Mouse (Mus musculus) thymus, postnatal 4 days (tissue): Measurements from ENCODE around the gene Pebp1.
"Not testable (repeated sequence)": the region's sequence is repeated elsewhere in the genome, so short reads cannot be mapped to it uniquely, and the experiment has no call there.

ENCODE experiments used
- DNase-seq: peaks from one replicate; pipeline ENCODE4 v3.0.0; 2021

Pebp1 gene

DNA sequence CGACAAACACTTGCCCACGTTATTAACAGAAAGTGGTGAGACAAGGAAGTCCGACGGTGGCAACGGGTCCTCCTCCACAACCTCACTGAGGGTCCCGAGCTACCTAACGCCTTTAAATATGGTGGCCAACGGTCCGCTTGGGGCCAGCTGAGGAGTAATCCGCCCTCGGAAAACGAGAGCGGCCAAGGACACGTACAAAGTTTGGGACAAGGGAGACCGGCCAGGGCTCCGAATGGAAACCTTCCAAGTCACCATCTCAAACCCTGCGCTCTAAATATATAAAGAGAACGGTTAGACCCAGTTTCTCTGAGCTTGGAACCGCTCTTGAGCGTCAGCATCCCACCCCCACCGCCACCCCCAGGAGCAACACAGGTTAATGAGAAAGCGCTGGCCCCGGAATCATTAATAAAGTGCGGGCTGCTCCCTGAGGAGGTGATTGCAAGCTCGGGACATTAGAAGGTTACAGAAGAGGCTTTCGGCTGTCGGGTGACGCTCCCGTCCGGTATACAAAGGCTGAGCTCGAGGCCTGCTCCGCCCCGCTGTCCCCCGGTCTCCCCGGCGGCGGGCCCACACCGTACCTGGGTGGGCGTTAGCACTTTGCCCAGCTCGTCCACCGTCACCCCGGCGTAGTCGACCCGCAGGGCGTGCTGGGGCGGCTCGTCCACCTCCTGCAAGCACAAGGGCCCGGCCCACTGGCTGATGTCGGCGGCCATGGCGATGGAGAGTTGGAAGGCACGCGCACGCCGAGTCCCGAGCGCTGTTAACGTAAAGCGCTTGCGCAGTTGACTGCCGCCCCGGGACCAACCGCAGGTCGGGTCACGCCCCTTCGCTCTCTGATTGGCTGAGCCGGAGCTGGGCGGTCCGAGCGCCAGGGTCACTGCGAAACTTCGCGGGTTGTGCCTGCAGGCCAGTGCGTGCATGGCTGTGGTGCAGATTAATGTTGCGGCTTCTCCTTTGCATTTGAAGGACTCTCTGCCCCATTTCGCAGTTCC lies at the start of gene Pebp1:
TSS of gene Pebp1 (minus strand) at position 795 of the 992 bp plus-strand sequence.
- DNase-seq = peak; percentile 96

DNA sequence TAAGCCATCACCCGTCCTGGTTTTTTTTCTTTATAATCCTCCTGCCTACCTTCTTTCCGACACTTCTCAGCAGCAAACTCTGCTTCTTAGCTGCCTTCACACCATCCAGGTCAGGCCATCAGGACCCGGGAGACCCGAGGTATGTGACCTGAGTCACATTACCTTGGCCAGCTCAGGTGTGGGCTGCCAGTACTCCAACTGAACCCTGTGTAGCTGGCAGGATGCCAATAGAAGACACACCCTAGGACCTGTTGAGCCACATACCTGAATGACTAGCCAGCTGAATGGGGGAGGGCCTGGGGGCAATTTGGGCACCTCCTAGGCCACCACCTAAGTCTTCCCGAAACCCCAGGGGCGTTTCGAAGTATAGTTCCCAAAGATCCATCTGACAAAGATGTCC lies 43.0 kb upstream of the Pebp1 start:
- DNase-seq = no peak

DNA sequence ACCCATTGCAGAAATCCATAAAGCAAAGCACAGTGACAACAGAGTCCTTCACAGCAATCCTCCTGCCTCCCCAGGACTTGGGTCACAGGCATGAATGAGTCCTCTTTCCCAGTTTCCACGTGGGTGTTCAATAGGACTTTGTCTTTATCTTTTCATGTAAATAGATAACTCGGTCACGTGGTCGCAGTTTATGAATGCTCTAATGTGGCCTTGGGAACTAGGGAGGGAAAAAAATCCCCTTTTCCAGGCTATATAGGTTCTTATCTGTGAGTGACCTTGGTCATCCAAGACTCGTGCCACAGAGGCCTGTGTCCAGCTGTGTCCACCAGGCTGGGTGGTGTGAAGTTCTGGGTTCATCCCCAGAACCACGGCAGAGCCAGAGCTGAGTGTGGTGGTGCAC lies 39.0 kb upstream of the Pebp1 start:
- DNase-seq = no peak

DNA sequence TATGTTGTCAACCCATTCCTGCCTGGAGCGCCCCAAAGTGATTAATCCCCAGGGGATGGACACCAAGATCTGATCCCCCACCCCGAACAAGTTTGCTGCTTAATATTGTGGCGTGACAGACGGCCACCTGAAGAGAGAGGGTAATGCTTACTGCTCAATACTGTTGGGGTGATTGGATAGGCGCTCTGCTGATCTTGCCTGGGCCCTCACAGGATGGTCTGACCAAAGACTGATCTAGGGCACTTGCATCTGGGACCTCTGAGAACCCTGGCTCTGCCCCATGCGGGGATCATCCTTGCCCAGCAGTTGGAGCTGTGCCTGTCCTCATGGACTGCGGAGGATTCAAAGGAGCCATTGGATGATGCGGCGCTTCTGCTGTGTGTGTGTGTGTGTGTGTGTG lies 36.3 kb upstream of the Pebp1 start:
- no peak for DNase-seq

DNA sequence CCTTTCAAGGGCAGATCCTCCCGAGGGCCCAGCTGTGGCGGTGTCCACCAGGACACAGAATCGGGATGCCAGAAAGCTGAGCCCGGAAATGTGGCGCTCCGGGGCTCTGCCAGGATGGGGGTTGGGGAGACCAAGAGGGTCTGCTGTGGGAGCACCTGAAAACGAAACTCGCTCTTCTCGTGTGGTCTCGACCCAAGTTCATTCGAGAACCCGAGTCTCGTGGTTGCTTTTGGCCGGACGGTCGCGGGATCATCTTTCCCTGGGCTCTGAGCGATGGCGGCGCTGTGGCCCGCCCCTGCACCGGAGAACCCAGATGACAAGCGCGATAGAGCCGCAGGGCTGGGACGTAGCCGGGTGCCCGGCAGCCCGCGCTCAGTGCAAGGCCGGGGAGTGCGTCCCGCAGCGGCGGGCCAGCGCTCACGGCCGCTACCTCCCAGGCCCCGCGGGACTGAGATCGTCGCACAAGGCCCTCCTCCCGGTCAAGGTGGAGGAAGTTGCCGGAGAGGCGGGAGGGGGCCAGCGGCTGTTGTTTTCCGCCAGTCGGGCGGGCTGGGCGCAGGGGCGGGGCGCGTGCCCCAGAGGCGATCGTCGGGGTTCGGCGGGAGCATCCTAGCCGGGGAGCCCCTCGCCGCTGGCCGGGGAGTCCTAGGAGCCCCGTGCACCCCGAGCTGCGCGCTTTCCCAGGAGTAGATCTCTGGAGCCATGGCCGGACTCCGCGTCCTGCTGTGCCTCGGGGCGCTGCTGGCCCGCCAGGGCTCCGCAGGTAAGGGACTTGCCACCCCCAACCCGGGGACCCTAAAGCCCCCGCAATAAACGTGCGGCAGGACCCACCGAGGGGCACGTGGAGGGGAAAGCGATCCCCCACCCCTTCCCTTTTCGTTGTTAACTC lies 31.6 kb upstream of the Pebp1 start, which contains the start of gene Vsig10:
TSS of gene Vsig10 (plus strand) at position 343 of the 889 bp plus-strand sequence.
- DNase-seq = peak; percentile 47

DNA sequence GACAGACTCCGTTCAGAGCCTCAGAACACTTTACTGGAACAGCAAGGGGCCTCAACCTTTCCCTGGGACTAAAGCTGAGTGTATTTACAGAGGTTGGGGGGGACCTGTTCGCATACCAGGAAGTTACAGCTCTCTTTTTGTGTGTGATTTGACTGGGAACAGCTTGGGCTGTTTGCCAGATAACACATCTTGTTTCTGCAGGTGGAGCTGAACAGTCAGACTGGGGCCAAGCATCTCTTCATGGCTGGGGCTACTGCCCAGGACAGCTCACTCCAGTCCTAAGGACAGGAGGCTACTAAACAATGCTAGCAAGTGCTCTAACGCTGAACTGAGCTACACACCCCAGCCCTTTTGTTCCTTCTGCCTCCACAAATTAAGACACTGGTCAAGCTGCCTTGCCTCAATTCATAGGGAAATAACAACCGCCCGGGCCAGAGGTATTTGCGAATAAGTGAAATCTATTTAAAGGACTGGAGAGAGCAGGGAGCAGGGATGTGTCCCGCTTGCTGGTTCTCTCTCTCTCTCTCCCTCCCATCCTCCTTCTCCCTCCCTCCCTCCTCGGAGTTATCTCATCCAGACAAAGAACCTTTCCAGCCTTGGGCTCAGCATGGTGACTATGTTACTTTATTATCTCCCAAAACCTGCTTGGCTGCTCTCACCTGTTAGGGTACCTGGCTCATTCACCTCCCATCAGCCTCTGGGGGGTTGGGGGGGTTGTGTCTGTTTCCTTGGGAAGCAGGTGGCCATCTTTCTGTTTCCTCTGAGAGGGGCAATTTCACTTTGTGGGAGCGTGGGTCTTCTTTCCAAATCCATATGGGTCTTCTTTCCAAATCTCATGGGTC lies 27.4 kb upstream of the Pebp1 start:
- DNase-seq = no peak

DNA sequence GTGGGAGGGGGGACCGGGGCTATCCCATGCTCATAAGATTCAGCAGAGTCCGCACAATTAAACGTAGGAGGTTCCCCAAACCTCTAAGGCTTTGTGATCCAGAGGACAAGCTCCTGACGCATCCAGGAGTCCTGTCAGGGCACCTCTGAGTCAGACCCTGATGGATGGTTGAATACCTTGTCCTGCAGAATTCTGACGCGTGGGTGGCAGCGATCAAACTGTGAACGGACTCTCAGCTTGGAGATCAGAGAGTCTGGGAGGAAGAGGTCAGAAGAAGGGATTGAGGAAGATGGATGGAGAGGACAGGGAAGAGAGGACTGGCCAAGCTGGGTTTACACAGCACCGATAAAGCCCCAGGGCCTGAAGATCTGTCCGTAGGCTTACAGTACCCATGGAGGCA lies 26.5 kb upstream of the Pebp1 start:
- DNase-seq = no peak

DNA sequence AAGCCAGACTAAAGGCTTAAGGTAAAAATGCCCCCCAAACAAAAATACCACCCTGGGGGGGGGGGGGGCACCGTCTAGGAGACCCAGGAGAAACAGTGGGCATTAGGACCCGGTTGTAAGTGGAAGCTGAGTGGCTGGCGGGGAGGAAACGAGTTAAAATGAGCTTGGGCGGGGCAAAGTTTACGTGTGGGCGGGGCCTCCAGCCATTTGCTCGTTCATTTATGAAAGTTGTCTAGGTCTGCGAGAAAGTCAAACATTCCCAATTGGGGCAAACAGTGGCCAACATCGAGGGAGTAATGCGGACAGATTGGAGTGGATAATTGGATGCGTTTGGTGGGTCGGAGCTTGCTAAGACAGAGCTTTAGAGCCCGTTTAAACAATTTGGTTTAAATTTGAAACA lies 26.0 kb upstream of the Pebp1 start:
- peak; percentile 50 for DNase-seq

DNA sequence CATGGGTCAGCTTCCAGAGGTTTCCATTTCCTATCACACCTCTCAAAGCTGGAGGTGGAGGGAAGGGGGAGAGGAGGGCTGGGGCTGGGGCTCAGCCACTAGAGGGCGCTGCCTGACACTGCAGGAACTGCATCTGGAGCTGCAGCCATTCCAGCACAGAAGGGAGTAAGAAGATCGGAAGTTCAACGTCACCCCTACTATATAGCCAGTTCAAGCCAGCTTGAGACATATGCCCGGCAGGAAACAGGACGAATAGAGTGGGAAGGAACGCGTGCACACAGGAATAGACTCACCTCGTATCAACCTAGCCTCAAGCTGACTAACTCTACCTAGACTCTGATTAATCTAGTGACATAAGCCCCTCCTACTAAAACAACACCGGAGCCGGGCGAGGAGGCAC lies 20.3 kb upstream of the Pebp1 start:
- peak; percentile 89 for DNase-seq

DNA sequence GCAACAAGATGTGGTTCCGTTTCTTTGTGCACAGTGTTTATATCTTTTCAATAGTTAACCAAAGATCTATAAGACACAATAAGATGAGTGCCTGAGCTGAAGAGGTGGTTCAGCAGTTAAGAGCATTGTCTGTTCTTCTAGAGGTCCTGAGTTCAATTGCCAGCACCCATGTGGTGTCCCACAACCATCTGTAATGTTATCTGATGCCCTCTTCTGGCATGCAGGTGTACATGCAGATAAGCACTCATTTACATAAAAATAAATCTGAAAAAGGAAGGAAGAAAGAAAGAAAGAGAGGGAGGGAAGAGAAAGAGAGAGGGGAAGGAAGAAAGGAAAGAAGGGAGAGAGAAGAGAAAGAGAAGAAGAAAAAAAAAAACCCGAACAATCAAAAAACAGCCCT lies 19.4 kb upstream of the Pebp1 start:
- DNase-seq = no peak

DNA sequence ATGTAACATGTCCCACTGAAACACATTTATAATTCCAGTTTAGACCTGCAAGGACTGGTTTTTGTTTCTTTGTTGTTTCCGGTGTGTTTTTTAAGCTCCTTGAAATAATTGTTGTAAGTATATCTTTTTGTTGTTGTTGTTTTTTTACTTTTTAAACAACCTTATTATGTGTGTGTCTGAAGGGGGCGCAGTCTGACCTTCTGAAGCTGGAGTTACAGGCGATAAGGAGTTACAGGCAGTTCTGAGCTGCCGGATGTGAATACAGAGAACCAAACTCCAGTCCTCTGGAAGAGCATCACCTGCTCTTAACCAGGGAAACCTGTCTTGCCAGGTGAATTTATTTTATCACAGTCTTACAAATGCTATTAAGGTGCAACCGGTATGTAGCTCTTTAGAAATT lies 18.3 kb upstream of the Pebp1 start:
- no peak for DNase-seq

DNA sequence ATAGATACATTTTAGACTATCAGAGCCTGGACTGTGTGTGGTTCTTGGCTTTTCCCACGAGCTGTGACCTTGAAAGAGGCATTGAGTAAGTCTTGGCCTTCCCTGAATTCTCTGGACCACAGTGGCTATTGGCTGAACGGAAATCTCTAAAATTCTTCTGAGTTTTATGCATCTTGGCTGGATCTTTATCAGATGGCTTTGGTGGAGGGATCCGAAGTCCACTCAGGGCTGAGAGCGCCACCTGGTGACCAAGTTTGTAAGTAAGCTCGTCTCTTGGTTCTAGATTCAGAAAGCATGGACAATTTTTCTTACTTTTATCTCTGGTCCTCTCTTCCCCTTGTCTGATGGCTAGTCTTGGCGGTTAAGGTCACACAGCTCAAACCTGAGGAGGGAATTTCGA lies 17.5 kb upstream of the Pebp1 start:
- peak; percentile 85 for DNase-seq

DNA sequence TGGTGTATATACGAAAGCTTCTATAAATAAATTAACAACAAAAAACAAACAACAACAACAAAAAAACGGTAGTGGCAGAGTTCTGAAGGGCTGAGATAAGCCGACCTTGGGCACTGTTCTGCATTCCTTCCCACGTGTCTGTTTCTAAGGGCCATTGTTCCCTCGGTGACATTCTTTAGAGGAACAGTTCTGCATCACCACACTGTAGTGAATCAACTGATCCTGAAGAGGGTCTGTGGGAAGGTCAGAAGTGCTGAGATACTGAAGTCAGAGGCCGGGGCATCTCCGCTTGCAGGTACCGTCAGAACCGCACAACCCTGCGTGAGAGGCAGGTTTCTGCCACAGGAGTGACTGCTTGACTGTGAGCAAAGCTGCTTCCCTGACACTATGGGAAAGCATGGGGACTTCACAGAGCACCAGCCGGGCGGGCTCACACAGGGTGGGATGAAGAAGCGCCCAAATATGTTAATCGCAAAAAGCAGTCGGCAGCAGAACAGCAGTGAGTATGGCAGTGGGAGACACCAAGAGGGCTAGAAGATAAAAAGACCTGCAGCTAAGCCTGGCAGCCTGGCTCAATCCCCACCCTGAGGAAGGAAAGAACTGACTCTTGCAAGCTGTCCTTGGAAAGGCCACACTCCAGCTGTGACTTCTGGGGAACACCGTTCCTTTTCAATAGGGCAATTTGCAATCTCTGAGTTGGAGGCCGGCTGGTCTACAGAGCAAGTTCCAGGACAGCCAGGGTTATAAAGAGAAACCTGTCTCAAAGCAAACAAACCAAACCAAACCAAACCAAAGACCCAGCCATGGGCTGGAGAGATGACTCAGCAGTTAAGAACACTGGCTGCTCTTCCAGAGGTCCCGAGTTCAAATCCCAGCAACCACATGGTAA lies 16.5 kb upstream of the Pebp1 start:
- DNase-seq = no peak

DNA sequence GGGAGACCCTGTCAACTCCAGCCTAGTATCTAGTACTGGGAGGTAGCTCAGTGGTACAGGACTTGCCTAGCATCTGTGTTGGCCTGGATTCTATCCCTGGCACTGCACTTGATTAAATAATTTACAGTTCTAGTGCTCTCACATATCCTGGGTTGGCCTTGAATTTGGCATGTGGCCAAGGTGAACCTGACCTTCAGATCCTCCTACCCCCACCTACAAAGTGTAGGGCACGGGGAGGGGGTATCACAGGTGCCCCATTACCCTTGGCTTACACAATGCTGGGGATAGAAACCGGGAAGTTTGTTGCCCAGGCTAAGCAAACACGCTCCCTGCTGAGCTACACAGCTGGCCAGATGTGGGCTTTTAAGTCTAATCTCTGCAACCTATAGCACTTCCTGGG lies 15.5 kb upstream of the Pebp1 start:
- DNase-seq = no peak

DNA sequence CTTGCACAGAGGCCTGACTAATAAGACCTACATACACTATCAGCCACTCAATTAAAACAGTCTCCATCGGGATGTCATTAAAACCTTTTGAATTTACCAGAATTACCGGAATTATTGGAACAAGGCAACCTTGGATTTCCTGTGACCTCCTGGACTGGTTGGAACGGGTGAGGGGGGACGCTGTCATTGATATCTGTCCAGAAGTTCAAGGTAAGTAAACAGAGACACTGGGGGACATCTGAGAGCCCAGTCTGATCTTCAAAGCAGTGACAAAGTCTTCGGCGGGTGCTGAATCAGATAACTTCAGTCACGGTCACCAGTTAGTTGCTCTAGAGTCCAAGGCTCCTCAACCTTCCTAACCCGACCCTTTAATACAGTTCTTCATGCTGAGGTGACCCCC lies 7.6 kb upstream of the Pebp1 start:
- no peak for DNase-seq

DNA sequence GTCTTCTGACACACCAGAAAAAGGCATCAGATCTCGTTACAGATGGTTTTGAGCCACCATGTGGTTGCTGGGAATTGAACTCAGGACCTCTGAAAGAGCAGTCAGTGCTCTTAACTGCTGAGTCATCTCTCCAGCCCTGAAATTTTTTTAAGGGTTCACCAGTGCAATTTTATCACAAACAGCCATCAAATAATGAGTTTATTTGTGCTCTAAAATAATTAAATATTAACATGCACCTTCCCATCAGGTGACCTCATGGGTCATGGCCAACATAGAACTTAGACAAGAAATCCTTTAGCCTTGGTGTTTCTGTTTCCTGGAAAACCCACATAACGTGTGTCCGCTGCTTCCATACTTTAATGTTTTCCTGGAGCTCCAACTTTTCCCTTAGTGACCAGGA lies 6.4 kb upstream of the Pebp1 start:
- not testable (repeated sequence) for DNase-seq

DNA sequence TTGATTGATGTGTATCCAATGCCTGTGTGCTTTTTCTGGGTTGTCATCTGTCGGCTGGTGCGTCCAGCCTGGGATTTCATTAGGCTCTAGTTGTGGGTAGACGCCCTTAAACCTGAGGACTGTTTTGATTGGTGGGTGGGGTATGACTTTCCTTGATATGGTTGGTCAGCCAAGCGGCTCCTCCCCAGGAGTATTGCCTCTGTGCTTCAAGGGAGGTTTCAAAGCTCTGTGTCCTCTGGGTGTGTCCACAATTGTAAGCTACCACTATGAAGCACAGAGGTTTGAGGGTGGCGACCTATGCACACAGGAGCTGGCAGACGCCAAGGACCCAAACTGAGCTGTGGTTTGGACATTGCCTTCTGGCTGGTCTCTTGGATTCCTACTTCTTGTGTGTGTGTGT lies 5.1 kb upstream of the Pebp1 start:
- no peak for DNase-seq

DNA sequence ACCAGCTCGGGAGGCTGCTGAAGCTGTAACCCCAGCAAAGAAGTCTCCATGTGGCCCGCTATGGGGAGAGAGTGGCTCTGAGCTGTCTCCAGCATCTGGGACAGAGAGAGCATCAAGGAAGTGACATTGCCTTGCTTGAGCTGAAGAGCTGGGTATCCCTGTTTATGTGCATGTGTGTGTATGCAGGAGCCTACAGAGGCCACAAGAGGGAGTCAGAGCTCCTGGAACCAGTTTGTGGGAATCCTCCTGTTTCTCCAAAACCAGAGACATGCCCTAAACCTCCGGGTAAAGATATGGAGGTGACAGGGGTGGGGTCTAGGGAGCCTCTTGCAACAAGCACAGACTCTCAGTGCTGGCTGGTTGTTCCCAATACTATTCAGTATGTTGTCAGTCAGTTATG lies 3.9 kb upstream of the Pebp1 start:
- DNase-seq = no peak

DNA sequence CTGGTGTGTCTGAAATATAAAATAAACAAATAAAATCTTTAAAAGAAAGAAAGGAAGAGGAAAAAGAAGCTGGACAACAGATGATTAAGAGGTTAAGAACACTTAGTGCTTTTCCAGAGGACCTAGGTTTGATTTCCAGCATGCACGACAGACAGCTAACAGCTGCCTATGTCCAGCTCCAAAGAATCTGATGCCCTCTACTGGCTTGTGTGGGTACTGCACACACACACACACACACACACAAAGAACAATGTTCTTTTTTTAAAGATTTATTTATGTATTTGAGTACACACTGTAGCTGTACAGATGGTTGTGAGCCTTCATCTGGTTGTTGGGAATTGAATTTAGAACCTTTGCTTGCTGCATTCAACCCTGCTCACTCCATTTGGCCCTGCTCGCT lies 2.7 kb upstream of the Pebp1 start:
- peak; percentile 39 for DNase-seq

DNA sequence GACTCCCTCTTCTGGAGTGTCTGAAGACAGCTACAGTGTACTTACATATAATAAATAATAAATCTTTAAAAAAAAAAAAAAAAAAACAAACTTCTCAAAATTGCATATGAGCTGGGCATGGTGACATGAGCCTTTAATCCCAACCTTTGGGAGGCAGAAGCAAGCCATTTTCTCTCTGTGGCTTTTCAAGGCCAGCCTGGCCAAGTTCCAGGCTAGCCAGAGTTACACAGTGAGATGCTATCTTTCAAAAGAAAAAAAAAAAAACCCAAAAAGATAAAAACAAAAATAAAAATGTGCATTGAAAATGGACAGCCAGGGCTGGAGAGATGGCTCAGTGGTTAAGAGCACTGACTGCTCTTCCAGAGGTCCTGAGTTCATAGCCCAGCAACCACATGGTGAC lies 2.2 kb upstream of the Pebp1 start:
- DNase-seq = no peak

DNA sequence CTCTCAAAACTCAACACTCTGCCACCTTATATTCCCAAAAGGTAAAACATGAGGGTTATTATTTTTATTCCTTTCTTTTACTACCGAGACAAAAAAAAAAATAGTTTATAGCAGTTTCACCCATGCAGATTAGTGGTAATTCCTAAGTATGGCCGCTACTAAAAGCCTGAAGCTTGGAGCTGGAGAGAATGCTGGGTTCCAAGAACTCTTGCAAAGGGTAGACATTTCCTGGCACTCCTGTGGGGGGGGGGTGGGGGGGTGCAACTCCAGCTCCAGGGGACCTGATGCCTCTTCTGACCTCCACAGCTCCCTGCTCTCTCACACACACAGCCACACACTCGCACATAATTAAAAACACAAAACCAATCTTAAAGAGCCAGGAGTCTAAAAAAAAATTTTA lies 1.1 kb downstream of the Pebp1 start:
- DNase-seq = no peak

DNA sequence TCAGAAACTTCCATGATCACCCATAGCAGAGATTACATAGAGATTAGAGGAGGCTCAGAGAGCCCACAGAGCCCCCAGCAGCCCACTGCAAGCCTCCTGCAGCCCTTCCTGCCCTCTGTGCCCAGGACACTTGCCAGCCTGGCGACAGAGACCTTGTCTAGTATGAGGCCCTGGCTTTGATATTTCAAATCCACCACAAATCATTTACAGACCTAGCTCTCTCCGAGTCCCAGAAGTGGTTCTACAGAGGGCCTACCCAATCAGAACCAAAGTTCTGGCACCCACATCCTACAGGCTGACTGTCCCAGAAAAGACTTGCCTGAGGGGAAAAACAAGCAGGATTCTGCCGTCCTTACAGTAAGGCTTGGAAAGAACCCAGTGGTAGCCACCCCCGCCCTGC lies 2.2 kb downstream of the Pebp1 start:
- DNase-seq = no peak
